ENCODE assay signal across 8 mouse cellular contexts in the genomic region with DNA sequence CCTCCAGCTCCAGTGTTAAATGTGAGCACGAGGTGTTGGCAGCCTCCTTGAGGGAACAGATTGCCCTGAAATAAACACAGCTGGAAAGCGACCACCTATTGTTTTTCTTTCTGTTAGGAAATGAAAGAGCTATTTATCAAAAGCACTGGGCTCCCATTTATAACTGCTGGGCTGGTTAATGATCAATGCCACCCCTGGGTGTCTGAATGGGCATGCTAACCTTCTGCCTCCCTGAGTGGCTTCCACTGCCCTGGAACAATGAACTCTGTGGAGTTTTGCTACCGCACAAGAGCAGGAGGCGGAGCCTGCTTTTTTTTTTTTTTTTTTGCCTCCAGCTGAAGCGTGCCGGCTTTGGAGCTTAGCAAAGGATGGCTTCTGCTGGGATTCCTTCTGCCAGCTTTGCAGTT.
DNase-seq lines count a peak whose midpoint lies in the region; ATAC-seq and TF ChIP-seq lines count a peak whose summit lies in the region.

No protein-coding gene starts in this region.

- DNase-seq in NIH3T3 (ENCODE audit: low read depth), result peak; percentile 60
- peak; percentile 26 for DNase-seq in cerebellum, adult 11 months
- DNase-seq in kidney, adult 2 months, result peak; percentile 92
- DNase-seq in retina, adult 2 months (ENCODE audit: low read depth, low spot score), result peak; percentile 26
- DNase-seq in urinary bladder, postnatal 25 days (ENCODE audit: low spot score), result no peak
- DNase-seq in thymus, postnatal 14 days, result no peak

- WGBS in forebrain, embryonic 13.5 days, result 2% methylated on average over 5 of the region's 6 CpGs
- 2% methylated on average over 6 of the region's 6 CpGs for WGBS in kidney, adult 2 months
- 4% methylated on average over 5 of the region's 6 CpGs for WGBS in liver, embryonic 16.5 days (ENCODE audit: insufficient replicate concordance)

- H3K4me2 ChIP-seq in forebrain, embryonic 13.5 days, result peak overlapping the region; percentile 53
- H3K4me2 ChIP-seq in liver, embryonic 16.5 days (ENCODE audit: low read depth, low read length), result peak overlapping the region; percentile 64

- peak overlapping the region; percentile 26 for H3K4me3 ChIP-seq in forebrain, embryonic 13.5 days
- H3K4me3 ChIP-seq in kidney, adult 2 months (ENCODE audit: insufficient read depth, low read depth, low read length), result peak overlapping the region; percentile 50
- peak overlapping the region; percentile 45 for H3K4me3 ChIP-seq in liver, embryonic 16.5 days (ENCODE audit: low read depth, low read length)

- no peak for TF ChIP-seq POLR2A in kidney, adult 2 months (IDR thresholded peaks at IDR 0.05; ENCODE audit: low read depth, low read length)

- H3K27me3 ChIP-seq in forebrain, embryonic 13.5 days, result peaks cover 28% of the 10 kb centered on the region; the same call in 1 of the 2 replicates
- no peaks in the 10 kb centered on the region for H3K27me3 ChIP-seq in kidney, adult 2 months (replicated peaks; ENCODE audit: control insufficient read depth, insufficient read depth, low read length)
- H3K27me3 ChIP-seq in liver, embryonic 16.5 days (ENCODE audit: control insufficient read depth, insufficient read depth, low read depth, low read length), result no peaks in the 10 kb centered on the region

- H3K36me3 ChIP-seq in forebrain, embryonic 13.5 days (ENCODE audit: poor library complexity, severe bottlenecking), result no peaks in the 10 kb centered on the region
- no peaks in the 10 kb centered on the region for H3K36me3 ChIP-seq in kidney, adult 2 months (ENCODE audit: control insufficient read depth, insufficient read depth, low read length)
- no peaks in the 10 kb centered on the region for H3K36me3 ChIP-seq in liver, embryonic 16.5 days (ENCODE audit: control insufficient read depth, insufficient read depth)

- H3K4me1 ChIP-seq in forebrain, embryonic 13.5 days, result peaks cover 52% of the 10 kb centered on the region
- peaks cover 43% of the 10 kb centered on the region for H3K4me1 ChIP-seq in kidney, adult 2 months (ENCODE audit: control insufficient read depth, insufficient read depth, low read length)
- H3K4me1 ChIP-seq in liver, embryonic 16.5 days (ENCODE audit: control insufficient read depth, low read depth, low read length), result peaks cover 38% of the 10 kb centered on the region

- no peak for TF ChIP-seq CTCF in kidney, adult 2 months (conservative IDR thresholded peaks at IDR 0.05; ENCODE audit: insufficient read depth, insufficient read length, low read depth, low read length)

- no peaks in the 10 kb centered on the region for H3K9me3 ChIP-seq in forebrain, embryonic 13.5 days (replicated peaks)
- no peaks in the 10 kb centered on the region for H3K9me3 ChIP-seq in liver, embryonic 16.5 days (replicated peaks; ENCODE audit: control insufficient read depth, low read length)

- peak; percentile 93 for ATAC-seq in forebrain, embryonic 13.5 days
- peak; percentile 37 for ATAC-seq in liver, embryonic 16.5 days (ENCODE audit: low read depth)

- H3K9ac ChIP-seq in forebrain, embryonic 13.5 days, result 0 out of 2 replicates have a peak overlapping the region, but pooled peaks have one; percentile 23
- peak overlapping the region; percentile 43 for H3K9ac ChIP-seq in liver, embryonic 16.5 days (ENCODE audit: low read depth, low read length)

- H3K27ac ChIP-seq in forebrain, embryonic 13.5 days, result peak overlapping the region; percentile 83
- H3K27ac ChIP-seq in kidney, adult 2 months (ENCODE audit: insufficient read depth, low read depth, low read length), result peak overlapping the region; percentile 81
- no peak overlapping the region for H3K27ac ChIP-seq in liver, embryonic 16.5 days (ENCODE audit: low read length)

Comparison
In these comparisons a context has a peak if more than half of its experiments do, and no peak if none do; other contexts are left out.
1. DNase-seq: peak in NIH3T3 (single experiment), cerebellum, adult 11 months (single experiment), kidney, adult 2 months (single experiment) and retina, adult 2 months (single experiment); none in urinary bladder, postnatal 25 days (single experiment) and thymus, postnatal 14 days (single experiment).
2. Peak in every context shown above with its lines, with median percentiles within 50 percentile points of each other: H3K4me3 ChIP-seq.